Mouse (Mus musculus) adrenal gland, postnatal 36 days (tissue): ENCODE measurements at regions not wholly inside any gene's neighbourhood (a gene's known extent, or its start where the extent isn't known, plus 50 kb on each side); places are given as distances from the start of the nearest gene placed in this dataset.
"Not testable (repeated sequence)": the region's sequence is repeated elsewhere in the genome, so short reads cannot be mapped to it uniquely, and the experiment has no call there.

Source experiments
- DNase-seq, 2 experiments: peaks; one replicate each; pipeline ENCODE4 v3.0.0; 2021; ENCODE audit warnings: mixed read lengths in 1 of 2

GRCm38 (mm10) chr6:47679946-47680345, 84.8 kb upstream of the Ezh2 start:
- not testable (repeated sequence) for DNase-seq

DNA sequence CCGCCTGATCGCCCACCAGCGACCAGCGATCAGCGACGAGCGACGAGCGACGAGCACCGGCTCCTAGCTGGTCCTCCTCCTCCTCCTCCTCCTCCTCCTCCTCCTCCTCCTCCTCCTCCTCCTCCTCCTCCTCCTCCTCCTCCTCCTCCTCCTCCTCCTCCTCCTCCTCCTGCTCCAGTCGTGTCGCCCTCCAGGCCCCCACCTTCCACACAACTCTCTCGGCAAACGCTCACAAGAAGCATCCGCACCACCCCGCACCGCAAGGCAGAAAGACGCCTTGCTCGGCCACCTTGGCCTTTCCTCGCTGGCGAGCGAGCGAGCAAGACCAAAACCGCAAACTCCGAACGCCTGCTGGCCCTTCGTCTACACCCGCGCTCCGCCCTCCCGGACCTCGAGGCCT, 77.6 kb upstream of the Ezh2 start:
- DNase-seq: peak; percentile 29 to 46

DNA sequence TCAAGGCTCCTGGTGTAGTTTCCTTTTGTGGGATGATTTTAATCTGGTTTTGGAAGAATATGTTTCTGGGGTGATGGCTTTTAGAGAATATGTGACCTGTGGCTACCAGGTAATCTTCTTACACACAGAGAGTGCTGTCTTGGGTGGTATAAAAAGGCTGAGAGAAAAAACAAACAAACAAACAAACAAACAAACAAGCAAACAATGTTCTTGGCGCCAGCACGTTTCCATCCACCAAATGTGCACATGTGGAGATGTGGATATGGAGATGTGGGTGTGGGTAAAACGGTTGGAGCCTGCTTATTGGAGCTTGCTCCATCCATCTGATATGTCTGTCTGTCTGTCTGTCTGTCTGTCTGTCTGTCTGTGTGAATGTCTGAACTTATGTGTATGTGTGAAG, 57.7 kb upstream of the Ezh2 start:
- not testable (repeated sequence) for DNase-seq

DNA sequence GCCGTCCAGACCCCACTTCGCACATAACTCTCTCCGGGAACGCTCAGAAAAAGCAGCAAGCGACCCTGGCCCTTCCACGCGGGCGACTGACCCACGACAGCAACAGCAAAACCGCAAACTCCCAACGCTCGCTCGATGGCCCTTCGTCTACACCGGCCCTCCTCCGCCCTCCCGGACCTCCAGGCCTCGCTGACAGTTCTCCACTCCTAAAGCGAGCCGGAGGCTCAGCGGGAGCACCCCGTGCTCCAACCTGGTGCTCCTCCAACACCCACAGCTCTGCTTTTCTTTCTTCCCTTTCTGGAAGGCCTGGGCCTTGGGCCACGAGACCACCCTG, 56.2 kb upstream of the Ezh2 start:
- not testable (repeated sequence) for DNase-seq

DNA sequence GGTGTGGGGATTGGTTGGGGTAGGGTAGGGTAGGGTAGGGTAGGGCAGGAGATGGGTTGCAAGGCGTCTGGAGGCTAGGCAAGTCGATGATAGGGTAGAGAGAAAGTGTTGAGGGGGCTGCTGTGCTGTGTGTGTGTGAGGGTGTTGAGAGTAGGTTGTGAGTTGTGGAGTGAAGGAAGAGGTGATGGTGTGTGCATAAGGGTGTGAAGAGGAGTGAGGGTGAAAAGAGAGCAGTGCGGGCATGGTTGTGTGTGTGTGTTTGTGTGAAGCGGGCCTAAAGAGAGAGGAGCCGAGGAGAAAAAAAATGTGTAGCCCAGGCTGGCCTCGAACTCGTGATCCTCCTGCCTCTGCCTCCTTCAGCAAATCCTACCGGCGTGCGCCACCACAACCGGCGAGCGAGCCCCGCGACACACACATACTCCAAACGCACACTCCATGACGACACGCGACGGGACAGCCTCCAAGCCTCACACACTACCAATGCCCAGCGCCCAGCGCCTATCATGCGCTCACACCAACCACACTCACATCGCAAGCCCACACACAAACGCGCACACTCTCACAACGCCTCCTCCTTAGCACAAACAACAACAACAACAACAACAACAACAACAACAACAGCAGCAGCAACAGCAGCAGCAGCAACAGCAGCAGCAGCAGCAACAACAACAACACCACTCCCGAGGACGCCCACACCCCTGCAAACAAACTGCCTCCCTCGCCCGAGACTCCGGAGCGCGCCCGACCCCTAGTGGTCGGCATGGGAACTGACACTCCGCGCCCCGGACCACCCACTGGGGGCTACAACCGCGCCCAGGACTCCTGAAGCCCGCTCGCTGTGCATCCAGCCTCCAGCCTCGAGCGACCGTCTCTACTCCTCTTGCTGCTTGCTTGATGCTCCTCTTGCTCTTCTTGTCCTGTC, 55.6 kb upstream of the Ezh2 start:
- DNase-seq: peak; percentile 94 to 96

DNA sequence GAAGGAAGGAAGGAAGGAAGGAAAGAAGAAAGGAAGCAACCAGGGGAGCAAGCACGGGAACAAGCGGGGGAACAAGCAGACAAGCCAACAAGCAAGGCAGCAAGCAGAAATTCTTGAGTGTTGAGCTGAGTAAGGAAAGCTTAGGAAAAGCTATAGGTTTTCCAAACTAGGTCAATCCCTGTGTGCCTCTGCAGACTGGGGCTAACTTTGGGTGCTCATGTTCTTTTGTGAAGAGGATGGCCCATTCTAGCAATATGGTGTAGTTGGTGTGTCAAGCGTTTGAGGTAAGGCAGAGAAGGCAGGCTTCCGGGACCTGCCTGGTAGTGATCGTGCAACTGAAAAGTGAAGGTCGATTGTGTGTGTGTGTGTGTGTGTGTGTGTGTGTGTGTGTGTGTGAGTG, 54.8 kb upstream of the Ezh2 start:
- DNase-seq: peak in 1 of 2 experiments; percentile 5

DNA sequence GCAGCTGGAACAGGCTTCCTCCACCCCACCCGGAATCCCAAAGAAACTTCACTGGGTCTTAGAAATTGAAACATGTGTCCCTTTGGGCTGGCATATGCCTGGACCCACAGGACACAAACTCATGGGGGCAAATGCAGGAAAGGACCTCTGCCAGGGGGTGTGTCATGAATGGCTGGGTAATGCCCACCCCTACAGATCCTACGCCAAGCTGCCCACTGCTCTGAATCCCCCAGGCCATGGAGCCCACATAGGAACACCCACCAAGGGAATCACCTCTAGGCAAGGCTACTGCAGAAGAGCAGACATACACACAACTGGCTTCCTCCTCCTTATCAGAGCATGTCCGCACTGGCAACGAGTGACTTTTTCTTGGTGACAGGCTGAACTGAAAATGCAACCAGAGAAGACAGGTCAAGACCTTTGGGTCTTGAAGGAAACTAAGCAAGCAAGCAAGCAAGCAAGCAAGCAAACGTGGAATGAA, 54.4 kb upstream of the Ezh2 start:
- DNase-seq: no peak

DNA sequence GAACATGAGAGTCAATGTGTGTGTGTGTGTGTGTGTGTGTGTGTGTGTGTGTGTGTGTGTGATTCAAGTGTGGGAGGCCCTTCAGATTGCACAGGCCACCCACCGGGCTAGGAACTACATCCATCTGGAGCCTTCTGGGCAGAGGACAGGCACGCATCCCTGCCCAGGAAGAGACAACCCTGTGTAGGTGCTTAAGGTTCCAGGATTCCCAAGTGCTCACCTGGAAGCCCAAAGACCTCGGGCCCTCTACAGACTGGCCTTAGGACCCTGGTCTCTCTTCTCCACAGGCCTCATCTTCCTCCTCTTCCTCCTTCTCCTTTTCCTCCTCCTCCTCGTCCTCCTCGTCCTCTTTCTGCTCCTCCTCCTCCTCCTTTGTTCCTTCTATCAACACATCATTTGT, 53.8 kb upstream of the Ezh2 start:
- DNase-seq: no peak

DNA sequence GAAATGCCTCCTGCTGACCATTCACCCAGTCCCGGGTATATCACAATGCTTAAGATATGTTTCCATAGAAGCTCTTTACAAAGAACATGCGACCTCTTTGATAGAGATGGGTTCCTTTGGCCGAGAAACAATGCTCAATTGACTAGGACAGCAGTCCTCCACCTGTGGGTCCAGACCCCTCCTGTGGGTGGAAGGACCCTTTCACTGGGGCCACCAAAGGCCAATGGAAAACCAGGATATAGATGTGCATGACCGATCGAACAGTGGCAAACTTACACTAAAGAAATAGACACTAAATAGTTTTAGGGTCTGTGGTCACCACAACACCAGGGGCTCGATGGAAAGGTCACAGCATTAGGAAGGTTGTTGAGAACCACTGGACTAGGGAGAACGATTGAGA, 53.2 kb upstream of the Ezh2 start:
- DNase-seq: no peak

- no peak for DNase-seq
Measured at GRCm38 (mm10) chr6:47647876-47648275, 52.7 kb upstream of the Ezh2 start.

GRCm38 (mm10) chr6:47646731-47647567, 51.8 kb upstream of the Ezh2 start:
- DNase-seq: no peak

DNA sequence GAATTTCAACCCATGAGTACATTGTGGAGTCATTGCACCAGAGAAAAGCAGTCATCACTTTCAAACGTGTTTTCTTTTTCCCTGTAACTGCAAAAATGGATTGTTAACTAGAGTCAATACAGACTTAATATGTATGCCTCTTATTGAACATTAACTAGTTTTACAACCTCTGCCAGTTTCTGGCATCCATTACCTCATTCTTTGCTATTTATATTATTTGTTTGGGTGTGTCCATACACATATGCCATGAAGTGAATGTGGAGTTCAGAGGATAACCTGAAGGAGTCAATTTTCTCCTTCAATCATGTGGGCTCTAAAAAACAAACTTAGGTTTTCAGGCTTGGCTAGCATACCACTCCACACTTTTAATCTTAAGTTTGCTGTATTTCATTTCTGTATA, 50.9 kb upstream of the Ezh2 start:
- DNase-seq: no peak
